Mouse (Mus musculus): ENCODE measurements at regions not wholly inside any gene's neighbourhood (a gene's known extent, or its start where the extent isn't known, plus 50 kb on each side); places are given as distances from the start of the nearest gene placed in this dataset.

DNA sequence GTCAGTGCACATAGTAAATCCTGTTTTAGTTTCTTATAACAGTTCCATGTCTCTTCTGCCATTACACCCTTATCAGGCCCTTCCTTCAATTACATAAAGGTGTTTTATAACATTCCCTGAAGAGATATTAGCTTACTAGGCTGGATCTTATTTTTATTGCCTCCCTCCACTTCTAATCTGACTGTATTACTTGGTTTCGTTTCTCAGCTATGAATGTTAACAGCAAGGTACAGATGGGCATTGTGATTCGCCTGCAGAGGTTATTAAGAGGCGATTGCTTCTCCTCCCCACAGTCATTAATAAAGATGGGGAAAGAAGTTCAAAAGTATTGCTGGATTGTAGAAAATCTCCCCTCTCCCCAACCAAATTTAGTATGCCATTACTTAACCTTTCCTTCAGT lies 66.4 kb upstream of the Frg1 start:
- no peak for DNase-seq

DNA sequence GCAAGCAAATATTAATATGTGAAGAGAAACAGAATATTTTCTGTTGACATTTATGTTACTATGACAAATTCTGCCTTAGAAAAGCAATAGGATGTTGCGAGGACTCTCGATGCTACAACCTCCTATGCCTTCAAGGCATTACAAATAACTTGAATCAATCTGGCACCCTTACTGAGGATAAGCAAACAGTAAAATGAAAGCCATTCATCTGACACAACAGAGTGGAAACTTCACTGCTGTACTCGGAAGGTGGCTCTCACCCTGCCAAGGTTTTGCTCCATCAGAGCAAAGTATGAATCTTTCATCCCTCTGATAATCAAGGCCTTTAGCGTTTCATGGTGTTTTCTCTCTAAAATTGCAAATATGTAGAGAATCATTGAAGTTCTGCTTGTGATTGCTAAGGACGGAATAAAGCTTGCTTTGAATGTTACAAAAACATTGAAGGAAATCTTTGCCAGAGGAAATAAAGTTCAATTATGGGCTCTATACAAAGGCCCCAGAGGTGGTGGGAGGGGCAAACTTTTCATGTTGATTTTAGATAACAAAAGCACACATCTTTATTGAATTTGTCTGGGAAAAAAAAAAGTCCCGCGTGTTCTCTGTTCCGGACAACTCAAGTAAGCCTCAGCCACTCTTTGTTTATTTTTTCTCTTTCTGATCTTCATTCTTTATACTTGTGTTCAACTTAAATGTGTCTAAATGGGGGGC lies 56.3 kb upstream of the Frg1 start:
- no peak for DNase-seq

DNA sequence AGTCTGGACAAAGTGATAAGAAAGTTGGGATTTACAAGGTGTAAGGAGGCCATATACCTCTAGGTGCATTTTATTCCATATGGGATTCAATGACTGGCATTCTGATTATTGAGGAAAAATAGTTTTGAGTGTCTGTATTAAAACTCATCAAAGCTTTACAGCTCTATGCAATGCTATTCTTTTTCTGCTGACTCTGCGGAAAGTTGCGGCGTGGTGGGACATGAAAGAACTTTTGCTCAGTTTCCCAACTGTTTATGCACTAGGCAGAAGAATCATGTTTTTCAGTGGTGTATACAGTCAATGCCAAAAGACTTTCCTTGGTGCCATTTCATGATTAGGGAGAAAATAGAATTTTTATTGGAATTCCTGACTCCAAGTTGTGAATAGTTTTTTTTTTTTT lies 55.4 kb upstream of the Frg1 start:
- DNase-seq, result no peak
